Mouse (Mus musculus) heart, adult 2 months (tissue): Measurements from ENCODE around the gene Nav1.

Source experiments
- CTCF ChIP-seq: fragments of 200-600 bp; IDR thresholded peaks from 2 replicates; pipeline ENCODE4 v1.8.1; 2022; ENCODE audit warnings: antibody characterized with exemption, mild to moderate bottlenecking, moderate library complexity
- EP300 ChIP-seq: fragments of 200-500 bp; IDR thresholded peaks from 2 replicates; pipeline ENCODE4 v1.6.1; 2011; ENCODE audit warnings: low read depth, low read length, control low read depth; ENCODE audit not compliant: insufficient read depth
- POLR2A ChIP-seq: fragments of 200-500 bp; IDR thresholded peaks from 2 replicates; pipeline ENCODE4 v1.6.1; 2011; ENCODE audit warnings: mild to moderate bottlenecking, low read depth, low read length, control low read depth; ENCODE audit not compliant: insufficient read depth

GRCm38 (mm10) chr1:135412130-135412529 lies 195.0 kb downstream of the Nav1 start:
- no peak for TF ChIP-seq CTCF
- no peak for TF ChIP-seq EP300
- TF ChIP-seq POLR2A: no peak
